Mouse (Mus musculus): ENCODE data around the gene Cnnm4.

GRCm38 (mm10) chr1:36512089-36512965, 40.9 kb downstream of the Cnnm4 start:
- no peak for TF ChIP-seq CTCF (IDR thresholded peaks at IDR 0.05; ENCODE audit: low read depth)
- TF ChIP-seq EP300 (IDR thresholded peaks at IDR 0.05; ENCODE audit: low read depth) = no peak
